Mouse (Mus musculus): ENCODE data around the gene Rab40c. TPM values are rescaled to one million over a fixed set of nuclear protein-coding genes. Genes with fewer than 3 reads are reported as not detected.

Gene Rab40c
- polyA plus RNA-seq, 1 experiment from 2014 or later, result 6.5 TPM

DNA sequence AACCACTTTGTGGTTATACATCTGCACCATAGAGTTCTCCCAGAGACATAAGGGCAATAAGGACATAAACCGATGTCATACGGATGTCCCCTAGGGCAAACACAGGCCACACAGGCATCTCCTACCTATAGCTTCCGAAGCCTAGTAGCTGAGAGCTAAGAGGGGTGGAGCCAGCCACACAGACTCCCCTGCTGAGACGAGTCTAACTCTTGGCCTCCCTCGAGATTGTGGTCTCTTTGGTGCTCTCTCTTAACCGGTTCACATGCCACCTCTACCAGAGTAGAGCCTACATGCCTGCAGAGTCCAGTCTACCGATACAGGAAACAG is 52.1 kb downstream of the Rab40c start:
- TF ChIP-seq EP300 (IDR thresholded peaks at IDR 0.05; ENCODE audit: low read depth), result no peak
- TF ChIP-seq CTCF (IDR thresholded peaks at IDR 0.05; ENCODE audit: low read depth), result no peak
- H3K36me3 ChIP-seq (replicated peaks; ENCODE audit: insufficient read depth, low read length), result peaks cover 4% of the 10 kb centered on the region; the same call in 1 of the 2 replicates
- peak overlapping the region; percentile 96 for H3K4me2 ChIP-seq (ENCODE audit: low read depth, low read length)
- ATAC-seq (peak; percentile 17), DNase-seq (no peak)
- peak overlapping the region; percentile 83 for H3K9ac ChIP-seq (replicated peaks)
- H3K9me3 ChIP-seq (ENCODE audit: low read length), result no peaks in the 10 kb centered on the region
- H3K4me3 ChIP-seq (ENCODE audit: low read depth, low read length), result peak overlapping the region; percentile 76
- peak overlapping the region; percentile 90 for H3K27ac ChIP-seq (ENCODE audit: low read depth)
- 6% methylated on average over 7 of the region's 7 CpGs for WGBS (ENCODE audit: insufficient replicate concordance)
- no peaks in the 10 kb centered on the region for H3K27me3 ChIP-seq (ENCODE audit: insufficient read depth, low read length)
- peaks cover 23% of the 10 kb centered on the region for H3K4me1 ChIP-seq (ENCODE audit: insufficient read depth)

DNA sequence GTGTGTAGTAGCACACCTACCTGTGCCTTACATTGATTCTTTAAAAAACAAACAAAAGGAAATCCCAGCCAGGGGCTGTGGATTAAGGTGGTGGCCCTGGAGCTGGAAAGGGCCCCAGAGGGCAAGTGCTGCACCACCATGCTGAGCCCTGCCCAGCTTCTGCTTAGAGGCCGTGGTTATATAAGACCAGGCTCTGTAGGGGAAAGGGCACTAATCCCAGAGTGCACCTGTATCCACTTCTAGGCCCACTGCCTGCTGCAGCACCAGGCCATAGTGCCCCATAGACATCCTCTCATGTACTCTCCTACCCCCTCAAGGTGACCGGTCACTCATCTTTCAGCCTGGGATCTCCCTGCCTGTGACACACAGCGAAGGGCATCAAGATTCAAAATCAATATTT is 53.4 kb downstream of the Rab40c start:
- H3K4me1 ChIP-seq (ENCODE audit: insufficient read depth), result peaks cover 29% of the 10 kb centered on the region
- ATAC-seq (no peak), DNase-seq (no peak)
- no peak overlapping the region for H3K9ac ChIP-seq (replicated peaks)
- peaks cover 4% of the 10 kb centered on the region; the same call in 1 of the 2 replicates for H3K36me3 ChIP-seq (replicated peaks; ENCODE audit: insufficient read depth, low read length)
- H3K4me3 ChIP-seq (ENCODE audit: low read depth, low read length), result no peak overlapping the region
- no peaks in the 10 kb centered on the region for H3K27me3 ChIP-seq (ENCODE audit: insufficient read depth, low read length)
- 83% methylated on average over 3 of the region's 3 CpGs for WGBS (ENCODE audit: insufficient replicate concordance)
- no peaks in the 10 kb centered on the region for H3K9me3 ChIP-seq (ENCODE audit: low read length)
- peak overlapping the region; percentile 96 for H3K4me2 ChIP-seq (ENCODE audit: low read depth, low read length)
- TF ChIP-seq CTCF (IDR thresholded peaks at IDR 0.05; ENCODE audit: low read depth), result no peak
- TF ChIP-seq EP300 (IDR thresholded peaks at IDR 0.05; ENCODE audit: low read depth), result no peak
- peak overlapping the region; percentile 26; the same call in 1 of the 2 replicates for H3K27ac ChIP-seq (ENCODE audit: low read depth)

DNA sequence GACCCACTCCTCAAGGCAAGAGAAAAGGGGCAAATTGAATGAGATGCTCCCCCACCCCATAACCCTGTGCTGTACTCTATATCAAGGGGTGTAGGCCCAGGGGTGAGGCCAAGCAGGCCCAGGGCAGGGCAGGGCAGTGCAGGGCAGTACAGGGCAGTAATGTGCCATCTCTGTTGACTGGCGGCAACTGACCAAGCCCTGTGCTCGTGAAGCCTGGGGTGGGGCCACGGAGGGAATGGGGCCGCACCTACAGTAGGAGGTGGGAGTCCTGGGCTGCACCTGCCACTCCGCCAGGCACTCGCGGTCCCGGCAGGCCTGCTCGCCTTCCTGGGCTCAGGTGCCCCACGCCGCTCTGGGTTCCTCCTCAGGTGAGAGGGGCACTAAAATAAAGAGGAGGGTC is 54.2 kb downstream of the Rab40c start:
- DNase-seq (no peak), ATAC-seq (no peak)
- no peaks in the 10 kb centered on the region for H3K27me3 ChIP-seq (ENCODE audit: insufficient read depth, low read length)
- no peak overlapping the region for H3K27ac ChIP-seq (ENCODE audit: low read depth)
- 88% methylated on average over 11 of the region's 11 CpGs for WGBS (ENCODE audit: insufficient replicate concordance)
- TF ChIP-seq CTCF (IDR thresholded peaks at IDR 0.05; ENCODE audit: low read depth) (no peak), EP300 (IDR thresholded peaks at IDR 0.05; ENCODE audit: low read depth) (no peak)
- no peak overlapping the region for H3K4me3 ChIP-seq (ENCODE audit: low read depth, low read length)
- H3K36me3 ChIP-seq (replicated peaks; ENCODE audit: insufficient read depth, low read length), result peaks cover 4% of the 10 kb centered on the region; the same call in 1 of the 2 replicates
- H3K4me2 ChIP-seq (ENCODE audit: low read depth, low read length), result no peak overlapping the region
- H3K9me3 ChIP-seq (ENCODE audit: low read length), result no peaks in the 10 kb centered on the region
- H3K9ac ChIP-seq (replicated peaks), result no peak overlapping the region
- peaks cover 35% of the 10 kb centered on the region for H3K4me1 ChIP-seq (ENCODE audit: insufficient read depth)

DNA sequence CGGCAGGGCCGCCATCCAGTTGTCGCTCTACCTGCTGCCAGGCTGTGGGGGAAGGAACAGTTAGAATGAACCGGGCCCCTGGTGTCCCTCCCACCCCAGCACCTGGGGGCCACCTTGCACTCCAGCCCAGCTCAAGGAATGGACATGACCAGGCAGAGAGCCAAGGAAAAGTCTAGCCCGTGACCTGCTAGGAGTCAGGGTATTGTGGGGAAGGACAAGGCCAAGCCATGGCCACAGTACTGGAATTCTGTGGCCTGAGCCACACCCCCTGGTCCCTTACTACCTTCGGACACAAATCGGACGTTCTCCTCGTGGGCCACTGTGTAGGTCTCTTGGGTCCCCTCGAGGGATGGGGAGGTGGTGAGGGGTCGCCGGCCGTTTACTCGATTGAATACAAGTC is 55.2 kb downstream of the Rab40c start:
- ATAC-seq, result no peak
- no peak overlapping the region for H3K27ac ChIP-seq (ENCODE audit: low read depth)

DNA sequence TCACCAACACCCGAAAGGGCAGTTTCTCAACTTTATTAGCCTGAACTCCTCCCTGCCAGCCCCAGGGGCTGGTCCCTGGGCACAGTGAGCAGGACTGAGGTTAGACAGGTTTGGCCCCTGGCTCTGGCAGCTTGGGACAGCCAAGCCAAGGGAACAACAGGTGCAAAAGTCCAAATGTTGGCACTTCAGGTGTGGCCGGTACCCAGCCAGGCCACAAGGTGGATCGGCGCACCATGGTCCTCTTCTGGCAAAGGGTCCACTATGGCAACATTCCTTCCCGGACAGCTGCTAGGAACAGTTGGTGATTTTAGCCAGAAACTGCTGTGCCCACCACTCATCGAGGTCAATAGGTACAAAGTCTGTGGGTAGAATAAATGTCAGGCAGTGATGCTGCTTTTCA is 55.8 kb downstream of the Rab40c start:
- no peak overlapping the region for H3K27ac ChIP-seq (ENCODE audit: low read depth)
- peaks cover 4% of the 10 kb centered on the region; the same call in 1 of the 2 replicates for H3K36me3 ChIP-seq (replicated peaks; ENCODE audit: insufficient read depth, low read length)
- 87% methylated on average over 6 of the region's 6 CpGs for WGBS (ENCODE audit: insufficient replicate concordance)
- H3K9me3 ChIP-seq (ENCODE audit: low read length), result no peaks in the 10 kb centered on the region
- no peak overlapping the region for H3K4me3 ChIP-seq (ENCODE audit: low read depth, low read length)
- no peak overlapping the region for H3K9ac ChIP-seq (replicated peaks)
- ATAC-seq (no peak), DNase-seq (no peak)
- peaks cover 32% of the 10 kb centered on the region for H3K4me1 ChIP-seq (ENCODE audit: insufficient read depth)
- H3K27me3 ChIP-seq (ENCODE audit: insufficient read depth, low read length), result no peaks in the 10 kb centered on the region
- no peak overlapping the region for H3K4me2 ChIP-seq (ENCODE audit: low read depth, low read length)
- TF ChIP-seq EP300 (IDR thresholded peaks at IDR 0.05; ENCODE audit: low read depth) (no peak), CTCF (IDR thresholded peaks at IDR 0.05; ENCODE audit: low read depth) (peak; percentile 22)

More for the DNA sequence above, 55.2 kb downstream of the Rab40c start:
- Histone ChIP-seq H3K4me3 (ENCODE audit: low read depth, low read length) (no peak overlapping the region), H3K36me3 (replicated peaks; ENCODE audit: insufficient read depth, low read length) (peaks cover 4% of the 10 kb centered on the region; the same call in 1 of the 2 replicates), H3K9ac (replicated peaks) (no peak overlapping the region), H3K4me1 (ENCODE audit: insufficient read depth) (peaks cover 36% of the 10 kb centered on the region), H3K4me2 (ENCODE audit: low read depth, low read length) (no peak overlapping the region), H3K27me3 (ENCODE audit: insufficient read depth, low read length) (no peaks in the 10 kb centered on the region), H3K9me3 (ENCODE audit: low read length) (no peaks in the 10 kb centered on the region)
- DNase-seq, result no peak
- TF ChIP-seq CTCF (IDR thresholded peaks at IDR 0.05; ENCODE audit: low read depth), result no peak
- TF ChIP-seq EP300 (IDR thresholded peaks at IDR 0.05; ENCODE audit: low read depth), result no peak
- 84% methylated on average over 14 of the region's 14 CpGs for WGBS (ENCODE audit: insufficient replicate concordance)

DNA sequence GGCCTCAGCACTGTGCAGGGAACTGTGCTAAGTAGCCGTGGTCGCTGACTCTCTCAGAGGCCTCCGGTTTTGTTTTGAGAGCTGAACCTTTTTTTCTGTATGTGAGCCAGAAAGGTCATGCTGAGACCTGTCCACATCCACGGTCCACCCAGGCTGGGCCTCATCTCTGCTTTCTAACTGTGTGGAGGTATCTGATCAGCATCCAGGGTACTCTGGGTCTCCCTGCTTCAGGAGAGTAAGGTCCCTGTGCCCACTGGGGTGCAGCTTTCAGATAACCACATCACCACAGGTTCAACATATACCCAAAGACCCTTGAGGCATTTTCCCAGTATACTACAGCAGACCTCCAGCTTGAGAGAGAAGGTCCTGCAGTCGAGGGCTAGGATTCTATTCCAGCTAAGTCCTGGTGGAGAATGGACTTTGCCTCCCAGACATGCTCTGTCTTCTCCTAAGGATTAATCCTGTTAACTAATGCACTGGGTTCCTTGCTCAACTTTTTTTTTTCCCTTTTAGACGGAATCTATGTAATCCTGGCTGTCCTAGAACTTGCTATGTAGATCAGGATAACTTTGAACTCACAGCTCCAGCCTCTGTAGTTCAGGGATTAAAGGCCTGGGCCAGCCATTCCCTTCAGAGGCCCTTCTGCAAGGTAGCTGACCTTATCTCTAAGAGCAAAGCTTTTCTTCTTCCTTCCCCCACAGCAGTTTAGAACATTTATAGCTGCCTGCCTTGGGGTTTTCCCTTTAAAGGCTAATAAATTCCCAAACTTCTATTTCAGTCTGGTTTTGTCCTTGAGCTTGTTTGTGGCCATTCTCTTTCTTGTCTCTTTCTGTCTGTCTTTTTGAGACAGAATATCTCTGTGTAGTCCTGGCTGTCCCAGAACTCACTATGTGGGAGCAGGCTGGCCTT is 57.6 kb downstream of the Rab40c start:
- peak overlapping the region; percentile 60 for H3K9ac ChIP-seq (replicated peaks)
- H3K4me1 ChIP-seq (ENCODE audit: insufficient read depth), result peaks cover 20% of the 10 kb centered on the region
- no peaks in the 10 kb centered on the region for H3K27me3 ChIP-seq (ENCODE audit: insufficient read depth, low read length)
- peak overlapping the region; percentile 83 for H3K4me2 ChIP-seq (ENCODE audit: low read depth, low read length)
- TF ChIP-seq CTCF (IDR thresholded peaks at IDR 0.05; ENCODE audit: low read depth) (no peak), EP300 (IDR thresholded peaks at IDR 0.05; ENCODE audit: low read depth) (0 out of 2 replicates have a peak, but pooled peaks have one; percentile 1)
- H3K4me3 ChIP-seq (ENCODE audit: low read depth, low read length), result peak overlapping the region; percentile 57
- no peaks in the 10 kb centered on the region for H3K9me3 ChIP-seq (ENCODE audit: low read length)
- ATAC-seq, result no peak; the same call in 1 of the 2 replicates
- H3K36me3 ChIP-seq (replicated peaks; ENCODE audit: insufficient read depth, low read length), result peaks cover 4% of the 10 kb centered on the region; the same call in 1 of the 2 replicates
- no peak for DNase-seq
- 10% methylated on average over 6 of the region's 6 CpGs for WGBS (ENCODE audit: insufficient replicate concordance)
- peak overlapping the region; percentile 73 for H3K27ac ChIP-seq (ENCODE audit: low read depth)
